Mouse (Mus musculus): ENCODE measurements around the gene Spata9. TPM values are rescaled to one million over a fixed set of nuclear protein-coding genes. Genes with fewer than 3 reads are reported as not detected.

Gene Spata9
- polyA plus RNA-seq, 1 experiment, result 110 TPM

- no peaks in the 10 kb centered on the region for H3K36me3 ChIP-seq (ENCODE audit: control insufficient read depth, insufficient read depth, low read length)
- H3K4me1 ChIP-seq (ENCODE audit: control insufficient read depth, insufficient read depth, low read length), result peaks cover 5% of the 10 kb centered on the region
- H3K27ac ChIP-seq (ENCODE audit: control insufficient read depth, insufficient read depth, low read depth, low read length), result no peak overlapping the region
- H3K4me3 ChIP-seq (ENCODE audit: control insufficient read depth, low read depth, low read length), result no peak overlapping the region
- TF ChIP-seq CTCF (IDR thresholded peaks at IDR 0.05; ENCODE audit: control insufficient read depth, insufficient read depth, insufficient replicate concordance, low read depth, low read length), result no peak
- TF ChIP-seq POLR2A (IDR thresholded peaks at IDR 0.05; ENCODE audit: control insufficient read depth, low read depth, low read length), result no peak
- no peaks in the 10 kb centered on the region for H3K27me3 ChIP-seq (ENCODE audit: control insufficient read depth, insufficient read depth, low read length)
These were observed 26.0 kb upstream of the Spata9 start for GRCm38 (mm10) chr13:75940791-75941517.

GRCm38 (mm10) chr13:75941518-75942295, 25.2 kb upstream of the Spata9 start:
- peaks cover 5% of the 10 kb centered on the region for H3K4me1 ChIP-seq (ENCODE audit: control insufficient read depth, insufficient read depth, low read length)
- TF ChIP-seq POLR2A (IDR thresholded peaks at IDR 0.05; ENCODE audit: control insufficient read depth, low read depth, low read length) (no peak), CTCF (IDR thresholded peaks at IDR 0.05; ENCODE audit: control insufficient read depth, insufficient read depth, insufficient replicate concordance, low read depth, low read length) (no peak)
- no peak overlapping the region for H3K4me3 ChIP-seq (ENCODE audit: control insufficient read depth, low read depth, low read length)
- H3K27ac ChIP-seq (ENCODE audit: control insufficient read depth, insufficient read depth, low read depth, low read length), result no peak overlapping the region
- no peaks in the 10 kb centered on the region for H3K27me3 ChIP-seq (ENCODE audit: control insufficient read depth, insufficient read depth, low read length)
- no peaks in the 10 kb centered on the region for H3K36me3 ChIP-seq (ENCODE audit: control insufficient read depth, insufficient read depth, low read length)

- H3K36me3 ChIP-seq (ENCODE audit: control insufficient read depth, insufficient read depth, low read length), result no peaks in the 10 kb centered on the region
- TF ChIP-seq POLR2A (IDR thresholded peaks at IDR 0.05; ENCODE audit: control insufficient read depth, low read depth, low read length), result no peak
- H3K4me1 ChIP-seq (ENCODE audit: control insufficient read depth, insufficient read depth, low read length), result peaks cover 5% of the 10 kb centered on the region
- H3K27me3 ChIP-seq (ENCODE audit: control insufficient read depth, insufficient read depth, low read length), result no peaks in the 10 kb centered on the region
- peak overlapping the region; percentile 86 for H3K4me3 ChIP-seq (ENCODE audit: control insufficient read depth, low read depth, low read length)
- H3K27ac ChIP-seq (ENCODE audit: control insufficient read depth, insufficient read depth, low read depth, low read length), result peak overlapping the region; percentile 64; the same call in 1 of the 2 replicates
These were observed 24.2 kb upstream of the Spata9 start for GRCm38 (mm10) chr13:75942731-75943130.

- peak; percentile 43 for TF ChIP-seq POLR2A (IDR thresholded peaks at IDR 0.05; ENCODE audit: control insufficient read depth, low read depth, low read length)
- no peak for TF ChIP-seq CTCF (IDR thresholded peaks at IDR 0.05; ENCODE audit: control insufficient read depth, insufficient read depth, insufficient replicate concordance, low read depth, low read length)
- peak within 1 kb of the TSS; percentile 64 for H3K27ac ChIP-seq (ENCODE audit: control insufficient read depth, insufficient read depth, low read depth, low read length)
- H3K4me1 ChIP-seq (ENCODE audit: control insufficient read depth, insufficient read depth, low read length), result peaks cover 5% of the 10 kb centered on the region
- H3K27me3 ChIP-seq (ENCODE audit: control insufficient read depth, insufficient read depth, low read length), result no peaks in the 10 kb centered on the region
- no peaks in the 10 kb centered on the region for H3K36me3 ChIP-seq (ENCODE audit: control insufficient read depth, insufficient read depth, low read length)
- H3K4me3 ChIP-seq (ENCODE audit: control insufficient read depth, low read depth, low read length), result peak within 1 kb of the TSS; percentile 86
These were observed 23.5 kb upstream of the Spata9 start, which contains the start of gene Rhobtb3 for GRCm38 (mm10) chr13:75943189-75944043. TSS of gene Rhobtb3 (minus strand) at chr13:75943925.

GRCm38 (mm10) chr13:75944044-75944820, 22.7 kb upstream of the Spata9 start:
- H3K4me1 ChIP-seq (ENCODE audit: control insufficient read depth, insufficient read depth, low read length), result peaks cover 5% of the 10 kb centered on the region
- TF ChIP-seq CTCF (IDR thresholded peaks at IDR 0.05; ENCODE audit: control insufficient read depth, insufficient read depth, insufficient replicate concordance, low read depth, low read length), result no peak
- TF ChIP-seq POLR2A (IDR thresholded peaks at IDR 0.05; ENCODE audit: control insufficient read depth, low read depth, low read length), result no peak
- no peaks in the 10 kb centered on the region for H3K27me3 ChIP-seq (ENCODE audit: control insufficient read depth, insufficient read depth, low read length)
- H3K4me3 ChIP-seq (ENCODE audit: control insufficient read depth, low read depth, low read length), result peak overlapping the region; percentile 86
- H3K36me3 ChIP-seq (ENCODE audit: control insufficient read depth, insufficient read depth, low read length), result no peaks in the 10 kb centered on the region
- no peak overlapping the region for H3K27ac ChIP-seq (ENCODE audit: control insufficient read depth, insufficient read depth, low read depth, low read length)

- Histone ChIP-seq H3K27ac (ENCODE audit: control insufficient read depth, insufficient read depth, low read depth, low read length) (no peak overlapping the region), H3K36me3 (ENCODE audit: control insufficient read depth, insufficient read depth, low read length) (no peaks in the 10 kb centered on the region), H3K4me3 (ENCODE audit: control insufficient read depth, low read depth, low read length) (no peak overlapping the region), H3K27me3 (ENCODE audit: control insufficient read depth, insufficient read depth, low read length) (no peaks in the 10 kb centered on the region), H3K4me1 (ENCODE audit: control insufficient read depth, insufficient read depth, low read length) (no peaks in the 10 kb centered on the region)
- TF ChIP-seq POLR2A (IDR thresholded peaks at IDR 0.05; ENCODE audit: control insufficient read depth, low read depth, low read length), result no peak
- TF ChIP-seq CTCF (IDR thresholded peaks at IDR 0.05; ENCODE audit: control insufficient read depth, insufficient read depth, insufficient replicate concordance, low read depth, low read length), result no peak
These were observed 16.7 kb upstream of the Spata9 start for GRCm38 (mm10) chr13:75950295-75950694.

Data from testis, adult 2 months (tissue).